Mouse (Mus musculus) G1E (cell line): ENCODE results near the gene Ehd4. TPM values are rescaled to one million over a fixed set of nuclear protein-coding genes. Genes with fewer than 3 reads are reported as not detected.

Experiments used
- ATAC-seq: 2 replicates; pipeline ENCODE4 v1.8.0; 2016; ENCODE audit warnings: mild to moderate bottlenecking; ENCODE audit not compliant: insufficient number of reproducible peaks, poor library complexity, low FRiP score, severe bottlenecking; ENCODE audit errors: extremely low read depth
- DNase-seq: peaks from one replicate; pipeline ENCODE4 v3.0.0; 2012; ENCODE audit warnings: low spot score
- H3K27me3 ChIP-seq: 2 replicates; pipeline ENCODE4 v1.6.1; 2012; ENCODE audit warnings: mild to moderate bottlenecking, low read length, inconsistent platforms; ENCODE audit not compliant: insufficient read depth
- H3K36me3 ChIP-seq: replicated peaks from 2 replicates; pipeline ENCODE3; 2012; ENCODE audit warnings: mild to moderate bottlenecking, inconsistent platforms
- H3K4me1 ChIP-seq: 2 replicates; pipeline ENCODE4 v1.6.1; 2012; ENCODE audit warnings: low read depth, low read length, inconsistent platforms, mixed read lengths; ENCODE audit not compliant: insufficient read depth
- H3K4me3 ChIP-seq: 2 replicates; pipeline ENCODE4 v1.5.1; 2012; ENCODE audit warnings: low read depth, mild to moderate bottlenecking, inconsistent platforms, low read length, moderate library complexity, mixed read lengths
- H3K9me3 ChIP-seq: replicated peaks from 2 replicates; pipeline ENCODE4 v1.6.1; 2012; ENCODE audit warnings: inconsistent platforms
- CTCF ChIP-seq: IDR thresholded peaks from 2 replicates; pipeline ENCODE4 v1.5.1; 2012; ENCODE audit warnings: low read depth, low read length, inconsistent platforms, mixed read lengths
- GATA1 ChIP-seq: IDR thresholded peaks from 2 replicates; pipeline ENCODE4 v1.6.1; 2012; ENCODE audit warnings: borderline replicate concordance, low read length, inconsistent platforms, mixed read lengths
- GATA2 ChIP-seq: IDR thresholded peaks from 2 replicates; pipeline ENCODE4 v1.6.1; 2012; ENCODE audit warnings: low read depth, low read length, inconsistent platforms, borderline replicate concordance
- POLR2AphosphoS5 ChIP-seq: IDR thresholded peaks from 2 replicates; pipeline ENCODE4 v1.6.1; 2012; ENCODE audit warnings: low read depth, low read length, inconsistent platforms; ENCODE audit not compliant: insufficient replicate concordance
- TAL1 ChIP-seq: conservative IDR thresholded peaks from 2 replicates; pipeline ENCODE4 v1.6.1; 2012; ENCODE audit warnings: low read depth, low read length, inconsistent platforms, mixed read lengths
- polyA plus RNA-seq: library from polyadenylated mRNA; stranded (reverse); fragments of >175 nt; gene quantifications from 2 replicates; pipeline ENCODE4 v1.2.3, GENCODE M21; 2012
- total RNA-seq, 2 experiments: library from RNA; stranded (forward) in 1 of 2; stranded (reverse) in 1 of 2; fragments of 200-1000 nt in 1 of 2; fragments of >200 nt in 1 of 2; fragmentation: Nextera tagmentation in 1 of 2; gene quantifications; 2 replicates each; pipeline ENCODE4 v1.2.3; 2014 to 2017

Ehd4 gene
- total and polyA plus RNA-seq, 3 experiments = 10.8 to 30.3 (median 11.0) TPM

GRCm38 (mm10) chr2:120099263-120099662, 55.1 kb downstream of the Ehd4 start:
- DNase-seq = no peak
- Histone ChIP-seq H3K27me3 (no peaks in the 10 kb centered on the region), H3K36me3 (peaks cover 69% of the 10 kb centered on the region), H3K9me3 (no peaks in the 10 kb centered on the region), H3K4me1 (no peaks in the 10 kb centered on the region), H3K4me3 (no peak overlapping the region)
- no peak for ATAC-seq
- no peak for TF ChIP-seq CTCF
- no peak for TF ChIP-seq TAL1
- no peak for TF ChIP-seq GATA2
- no peak for TF ChIP-seq GATA1
- no peak for TF ChIP-seq POLR2AphosphoS5

- no peaks in the 10 kb centered on the region for H3K4me1 ChIP-seq
- H3K27me3 ChIP-seq = no peaks in the 10 kb centered on the region
- no peak overlapping the region for H3K4me3 ChIP-seq
- TF ChIP-seq CTCF (no peak), GATA2 (no peak), TAL1 (no peak)
- ATAC-seq (no peak), DNase-seq (no peak)
- H3K36me3 ChIP-seq = peaks cover 71% of the 10 kb centered on the region
- no peaks in the 10 kb centered on the region for H3K9me3 ChIP-seq
Measured at GRCm38 (mm10) chr2:120098781-120099202, 55.6 kb downstream of the Ehd4 start.

- Histone ChIP-seq H3K4me1 (no peaks in the 10 kb centered on the region), H3K4me3 (no peak overlapping the region), H3K9me3 (no peaks in the 10 kb centered on the region), H3K27me3 (no peaks in the 10 kb centered on the region), H3K36me3 (peaks cover 78% of the 10 kb centered on the region)
- TF ChIP-seq GATA2 (no peak), TAL1 (no peak), POLR2AphosphoS5 (no peak), CTCF (no peak), GATA1 (no peak)
- no peak for DNase-seq
- no peak for ATAC-seq
Measured at GRCm38 (mm10) chr2:120097868-120098267, 56.5 kb downstream of the Ehd4 start.

- no peaks in the 10 kb centered on the region for H3K4me1 ChIP-seq
- TF ChIP-seq POLR2AphosphoS5 = no peak
- TF ChIP-seq GATA1 = no peak
- TF ChIP-seq GATA2 = no peak
- TF ChIP-seq CTCF = no peak
- TF ChIP-seq TAL1 = no peak
- DNase-seq (no peak), ATAC-seq (no peak)
- H3K27me3 ChIP-seq = no peaks in the 10 kb centered on the region
- H3K9me3 ChIP-seq = no peaks in the 10 kb centered on the region
- H3K4me3 ChIP-seq = no peak overlapping the region
- peaks cover 79% of the 10 kb centered on the region for H3K36me3 ChIP-seq
Measured at GRCm38 (mm10) chr2:120096711-120097110, 57.7 kb downstream of the Ehd4 start.

- Histone ChIP-seq H3K9me3 (no peaks in the 10 kb centered on the region), H3K4me1 (no peaks in the 10 kb centered on the region), H3K27me3 (no peaks in the 10 kb centered on the region), H3K4me3 (no peak overlapping the region), H3K36me3 (peaks cover 79% of the 10 kb centered on the region)
- no peak for DNase-seq
- ATAC-seq = no peak
- TF ChIP-seq TAL1 (no peak), GATA2 (no peak), POLR2AphosphoS5 (no peak), GATA1 (no peak), CTCF (no peak)
Measured at GRCm38 (mm10) chr2:120096191-120096590, 58.2 kb downstream of the Ehd4 start.

GRCm38 (mm10) chr2:120095171-120095570, 59.2 kb downstream of the Ehd4 start:
- no peaks in the 10 kb centered on the region for H3K27me3 ChIP-seq
- H3K36me3 ChIP-seq = peaks cover 80% of the 10 kb centered on the region
- ATAC-seq (no peak), DNase-seq (no peak)
- TF ChIP-seq GATA2 = no peak
- no peak for TF ChIP-seq POLR2AphosphoS5
- TF ChIP-seq TAL1 = no peak
- no peak for TF ChIP-seq GATA1
- TF ChIP-seq CTCF = no peak
- H3K4me3 ChIP-seq = no peak overlapping the region
- no peaks in the 10 kb centered on the region for H3K9me3 ChIP-seq
- H3K4me1 ChIP-seq = no peaks in the 10 kb centered on the region
